Comparison of ENCODE assay signal across 8 mouse cellular contexts in the genomic region with DNA sequence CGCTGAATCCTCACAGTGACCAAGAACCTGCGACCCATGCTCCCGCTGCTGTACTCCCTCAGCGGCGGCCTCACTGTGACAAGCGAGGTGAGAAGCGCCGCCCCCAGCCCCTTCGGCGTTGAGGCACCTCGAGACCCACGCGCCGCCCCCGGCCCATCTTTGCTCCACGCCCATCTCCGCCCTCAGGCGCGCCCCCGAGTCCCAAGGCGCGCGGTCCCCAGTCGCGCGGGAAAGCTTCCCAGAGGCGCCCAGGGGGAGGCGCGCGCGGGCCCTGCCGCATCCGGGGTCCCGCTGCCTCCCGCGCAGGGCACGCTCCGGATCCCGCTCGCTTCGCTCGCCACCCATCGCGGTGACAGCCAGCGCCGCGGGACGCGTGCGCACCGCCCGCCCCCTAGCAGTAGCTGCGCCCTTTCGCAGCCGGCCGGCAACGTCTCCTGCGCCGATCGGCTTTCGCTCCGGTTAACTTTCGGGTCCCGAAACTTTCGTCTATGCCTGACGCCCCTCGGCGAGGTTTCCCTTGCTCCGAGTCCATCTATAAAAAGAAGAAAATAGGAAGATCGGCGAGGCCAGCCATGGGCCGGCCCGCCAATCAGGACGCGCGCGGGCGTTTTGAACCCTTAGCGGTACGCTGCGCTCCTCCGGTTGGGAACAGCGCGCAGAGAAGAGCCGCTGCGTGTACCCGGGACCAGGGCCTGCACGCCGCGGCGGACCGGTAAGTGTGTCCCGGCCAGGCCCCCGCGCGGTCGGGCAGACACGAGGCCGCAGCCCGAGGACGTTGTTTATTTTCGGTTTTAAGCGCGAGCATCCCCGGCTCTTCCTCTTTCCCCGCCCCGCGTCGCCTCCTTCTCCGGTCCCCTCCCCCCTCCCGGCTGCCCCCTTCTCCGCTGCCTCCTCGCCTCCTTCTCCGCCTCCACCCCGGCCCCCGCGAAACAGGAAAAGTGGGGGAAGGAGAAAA. TPM values are rescaled to one million over a fixed set of nuclear protein-coding genes. Genes with fewer than 3 reads are reported as not detected.
DNase-seq lines count a peak whose midpoint lies in the region; ATAC-seq and TF ChIP-seq lines count a peak whose summit lies in the region.

TSS of gene Cdkn2a (minus strand) at position 168 of the 955 bp plus-strand sequence.

- 0 out of 2 replicates have a peak within 1 kb of the TSS, but pooled peaks have one; percentile 7 for H3K9ac ChIP-seq in hindbrain, embryonic 11.5 days (ENCODE audit: low read depth, low read length)
- H3K9ac ChIP-seq in lung, postnatal 0 days (replicated peaks; ENCODE audit: low read depth), result no peak within 1 kb of the TSS; the same call in 1 of the 2 replicates

- no peak for TF ChIP-seq CTCF in brain, embryonic 14.5 days (IDR thresholded peaks at IDR 0.05; ENCODE audit: borderline replicate concordance, extremely low read depth, insufficient read depth, insufficient read length)
- TF ChIP-seq CTCF in lung, postnatal 0 days (IDR thresholded peaks at IDR 0.05), result peak; percentile 54

- TF ChIP-seq POLR2A in brain, embryonic 14.5 days (IDR thresholded peaks at IDR 0.05; ENCODE audit: borderline replicate concordance, extremely low read depth, insufficient read depth, insufficient read length, poor library complexity, severe bottlenecking), result no peak

- peaks cover 86% of the 10 kb centered on the region for H3K27me3 ChIP-seq in hindbrain, embryonic 11.5 days (ENCODE audit: control insufficient read depth, insufficient read depth, low read length)
- peaks cover 54% of the 10 kb centered on the region for H3K27me3 ChIP-seq in lung, postnatal 0 days (replicated peaks; ENCODE audit: insufficient read depth, low read length)

- no peaks in the 10 kb centered on the region for H3K36me3 ChIP-seq in hindbrain, embryonic 11.5 days (ENCODE audit: control insufficient read depth, insufficient read depth, low read length)
- H3K36me3 ChIP-seq in lung, postnatal 0 days (ENCODE audit: insufficient read depth, low read length), result no peaks in the 10 kb centered on the region

- peak within 1 kb of the TSS; percentile 96 for H3K4me2 ChIP-seq in hindbrain, embryonic 11.5 days (replicated peaks; ENCODE audit: low read depth, low read length)
- peak within 1 kb of the TSS; percentile 95 for H3K4me2 ChIP-seq in lung, postnatal 0 days (replicated peaks; ENCODE audit: low read depth, low read length)

- no peak for TF ChIP-seq EP300 in lung, postnatal 0 days (IDR thresholded peaks at IDR 0.05)

- no peak within 1 kb of the TSS for H3K27ac ChIP-seq in hindbrain, embryonic 11.5 days (ENCODE audit: low read depth, low read length)
- H3K27ac ChIP-seq in lung, postnatal 0 days (ENCODE audit: low read length), result no peak within 1 kb of the TSS

- under 1% methylated on average over 92 of the region's 117 CpGs for WGBS in hindbrain, embryonic 11.5 days
- 2% methylated on average over 82 of the region's 117 CpGs for WGBS in lung, postnatal 0 days

- DNase-seq in Muller cell, postnatal 12 days (ENCODE audit: inconsistent ontology term), result peak; percentile 97
- peak; percentile 78 for DNase-seq in brain, embryonic 14.5 days (ENCODE audit: low read depth)
- DNase-seq in frontal cortex, postnatal 36 days (ENCODE audit: low spot score in 2 of 2), result peak; percentile 53 to 58
- peak; percentile 81 for DNase-seq in hindbrain, embryonic 11.5 days (ENCODE audit: low spot score)
- DNase-seq in layer of hippocampus, postnatal 10 days (ENCODE audit: low spot score in 2 of 2), result peak; percentile 62 to 74
- DNase-seq in lung, postnatal 0 days (ENCODE audit: low spot score), result peak; percentile 76
- peak; percentile 63 for DNase-seq in ovary, postnatal 36 days (ENCODE audit: low spot score)
- peak; percentile 45 for DNase-seq in urinary bladder, postnatal 14 days (ENCODE audit: low spot score)

- peak within 1 kb of the TSS; percentile 49 for H3K4me3 ChIP-seq in hindbrain, embryonic 11.5 days (ENCODE audit: low read depth, low read length)
- H3K4me3 ChIP-seq in lung, postnatal 0 days (ENCODE audit: low read depth, low read length), result peak within 1 kb of the TSS; percentile 72

- ATAC-seq in hindbrain, embryonic 11.5 days (ENCODE audit: low FRiP score), result peak; percentile 89
- ATAC-seq in lung, postnatal 0 days, result peak; percentile 94

- no peaks in the 10 kb centered on the region for H3K9me3 ChIP-seq in hindbrain, embryonic 11.5 days (ENCODE audit: control insufficient read depth, low read length)
- no peaks in the 10 kb centered on the region for H3K9me3 ChIP-seq in lung, postnatal 0 days (ENCODE audit: low read length)

- 0 out of 2 replicates have a peak, but pooled peaks cover 2% of the 10 kb centered on the region for H3K4me1 ChIP-seq in hindbrain, embryonic 11.5 days (replicated peaks; ENCODE audit: control insufficient read depth, insufficient read depth, low read length)
- H3K4me1 ChIP-seq in lung, postnatal 0 days (ENCODE audit: insufficient read depth, low read depth, low read length), result no peaks in the 10 kb centered on the region

RNA-seq across cellular contexts. Expression of gene Cdkn2a, which starts in this region (rescaled TPM):
- 0.12 and 0.18 TPM in 2 replicates for polyA plus RNA-seq in brain, embryonic 14.5 days (2012; rRNA removed)
- polyA plus RNA-seq in hindbrain, embryonic 11.5 days (2014; fragmentation: Nextera tagmentation; extraction: Ambion mirVana), result not detected in 2 replicates
- total RNA-seq in layer of hippocampus, postnatal 10 days (2021), result under 1 TPM; 0.65 to 0.85 TPM
- not detected in 2 replicates for polyA plus RNA-seq in lung, postnatal 0 days (2015; fragmentation: Nextera tagmentation; extraction: Ambion mirVana)

Comparison
In these comparisons a context has a peak if more than half of its experiments do, and no peak if none do; other contexts are left out.
1. Peak in DNase-seq in brain, embryonic 14.5 days; RNA of the gene not detected or under 1 TPM.
2. Peak in DNase-seq, ATAC-seq, H3K4me3 ChIP-seq, H3K9ac ChIP-seq and H3K4me2 ChIP-seq in hindbrain, embryonic 11.5 days; RNA of the gene not detected or under 1 TPM.
3. Peak in DNase-seq in layer of hippocampus, postnatal 10 days; RNA of the gene not detected or under 1 TPM.
4. Peak in DNase-seq, ATAC-seq, H3K4me3 ChIP-seq and H3K4me2 ChIP-seq in lung, postnatal 0 days; RNA of the gene not detected or under 1 TPM.
5. DNase-seq: peak in every context shown above with its lines; median percentile 97 in Muller cell, postnatal 12 days; 81 in hindbrain, embryonic 11.5 days; 78 in brain, embryonic 14.5 days; 76 in lung, postnatal 0 days; 68 in layer of hippocampus, postnatal 10 days; 63 in ovary, postnatal 36 days; 56 in frontal cortex, postnatal 36 days; 45 in urinary bladder, postnatal 14 days.